Mouse (Mus musculus) 3134 (cell line): Measurements from ENCODE around the gene Rpl22.

Source experiments
- DNase-seq: peaks from one replicate; pipeline ENCODE4 v3.0.0-alpha.2; 2011; ENCODE audit warnings: low spot score; ENCODE audit not compliant: insufficient read length; ENCODE audit errors: extremely low read depth

The Rpl22 gene

GRCm38 (mm10) chr4:152325574-152326411 is at the start of gene Rpl22:
Rpl22 (plus strand) TSS chr4:152325742.
- DNase-seq = peak; percentile 87

GRCm38 (mm10) chr4:152276389-152277347 is 48.9 kb upstream of the Rpl22 start:
- no peak for DNase-seq

GRCm38 (mm10) chr4:152277916-152278315 is 47.6 kb upstream of the Rpl22 start:
- DNase-seq = no peak

GRCm38 (mm10) chr4:152278986-152279385 is 46.6 kb upstream of the Rpl22 start:
- DNase-seq = no peak

- no peak for DNase-seq
Observed at GRCm38 (mm10) chr4:152281601-152282000, 43.9 kb upstream of the Rpl22 start.

- no peak for DNase-seq
Observed at GRCm38 (mm10) chr4:152282721-152283120, 42.8 kb upstream of the Rpl22 start.

GRCm38 (mm10) chr4:152283186-152283950 is 42.2 kb upstream of the Rpl22 start:
- no peak for DNase-seq

- no peak for DNase-seq
Observed at GRCm38 (mm10) chr4:152285505-152285904, 40.0 kb upstream of the Rpl22 start.

- no peak for DNase-seq
Observed at GRCm38 (mm10) chr4:152286183-152286582, 39.4 kb upstream of the Rpl22 start.

- no peak for DNase-seq
Observed at GRCm38 (mm10) chr4:152286887-152287286, 38.7 kb upstream of the Rpl22 start.

GRCm38 (mm10) chr4:152287317-152288120 is 38.0 kb upstream of the Rpl22 start:
- no peak for DNase-seq

- no peak for DNase-seq
Observed at GRCm38 (mm10) chr4:152288398-152288945, 37.1 kb upstream of the Rpl22 start.

GRCm38 (mm10) chr4:152290385-152290784 is 35.2 kb upstream of the Rpl22 start:
- no peak for DNase-seq

GRCm38 (mm10) chr4:152290991-152291390 is 34.6 kb upstream of the Rpl22 start:
- DNase-seq = no peak

GRCm38 (mm10) chr4:152291562-152291961 is 34.0 kb upstream of the Rpl22 start, which contains the start of gene Hes3:
Hes3 (minus strand) TSS chr4:152291662.
- no peak for DNase-seq

GRCm38 (mm10) chr4:152292102-152292765 is 33.3 kb upstream of the Rpl22 start:
- DNase-seq = no peak

- DNase-seq = no peak
Observed at GRCm38 (mm10) chr4:152294188-152294929, 31.2 kb upstream of the Rpl22 start.

GRCm38 (mm10) chr4:152295916-152296315 is 29.6 kb upstream of the Rpl22 start:
- DNase-seq = no peak
